Mouse (Mus musculus) heart, embryonic 16.5 days (tissue): ENCODE measurements around the gene Gp5. TPM values are rescaled to one million over a fixed set of nuclear protein-coding genes. Genes with fewer than 3 reads are reported as not detected.

Experiments used
- ATAC-seq: fragments of 200-750 bp; cut with Nextera tagmentation; replicated peaks from 2 replicates; pipeline ENCODE4 v1.8.0; 2017; ENCODE audit warnings: moderate number of reproducible peaks; ENCODE audit not compliant: insufficient read depth, low FRiP score; ENCODE audit errors: extremely low read depth
- H3K27ac ChIP-seq: fragments of 300-500 bp; sonication (generic); 2 replicates; pipeline ENCODE4 v1.5.1; 2014; ENCODE audit warnings: mild to moderate bottlenecking, low read length, control low read depth, moderate library complexity
- H3K27me3 ChIP-seq: fragments of 300-500 bp; sonication (generic); 2 replicates; pipeline ENCODE4 v1.6.1; 2014; ENCODE audit warnings: low read length, mixed read lengths; ENCODE audit not compliant: control insufficient read depth, insufficient read depth
- H3K36me3 ChIP-seq: fragments of 300-500 bp; sonication (generic); 2 replicates; pipeline ENCODE4 v1.6.1; 2014; ENCODE audit not compliant: control insufficient read depth, insufficient read depth
- H3K4me1 ChIP-seq: fragments of 300-500 bp; sonication (generic); 2 replicates; pipeline ENCODE4 v1.6.1; 2014; ENCODE audit warnings: low read length, mixed read lengths; ENCODE audit not compliant: control insufficient read depth, insufficient read depth
- H3K4me2 ChIP-seq: fragments of 300-500 bp; sonication (generic); 2 replicates; pipeline ENCODE4 v1.6.1; 2014; ENCODE audit warnings: low read depth, mild to moderate bottlenecking, control low read depth, low read length
- H3K4me3 ChIP-seq: fragments of 300-500 bp; sonication (generic); 2 replicates; pipeline ENCODE4 v1.5.1; 2014; ENCODE audit warnings: mild to moderate bottlenecking, control low read depth, low read length
- H3K9ac ChIP-seq: fragments of 300-500 bp; sonication (generic); 2 replicates; pipeline ENCODE4 v1.6.1; 2014; ENCODE audit warnings: low read length, control low read depth
- H3K9me3 ChIP-seq: fragments of 300-500 bp; sonication (generic); replicated peaks from 2 replicates; pipeline ENCODE4 v1.6.1; 2016; ENCODE audit warnings: low read length; ENCODE audit not compliant: control insufficient read depth
- WGBS: fragments of 180-500 bp; shearing (Covaris S2); extraction: QIAGEN DNeasy Blood & Tissue Kit; methylation state at CpG from one replicate; pipeline ENCODE4 v1.1.7; 2014; 5-methylcytosine and 5-hydroxymethylcytosine counted together
- polyA plus RNA-seq: library from polyadenylated mRNA; unstranded; fragments of >200 nt; fragmentation: Nextera tagmentation; extraction: Ambion mirVana; gene quantifications from 2 replicates; pipeline ENCODE4 v1.2.1, GENCODE M21; 2015

Gene Gp5
- polyA plus RNA-seq, 1 experiment from 2014 or later, result 0.97 TPM

- WGBS, result 84% methylated on average over 7 of the region's 7 CpGs
- no peak overlapping the region for H3K4me3 ChIP-seq
- H3K27ac ChIP-seq, result no peak overlapping the region
- no peak overlapping the region for H3K9ac ChIP-seq
- no peak for ATAC-seq
- no peaks in the 10 kb centered on the region for H3K9me3 ChIP-seq
- H3K36me3 ChIP-seq, result no peaks in the 10 kb centered on the region
- H3K27me3 ChIP-seq, result no peaks in the 10 kb centered on the region; the same call in 1 of the 2 replicates
- H3K4me1 ChIP-seq, result no peaks in the 10 kb centered on the region; the same call in 1 of the 2 replicates
- H3K4me2 ChIP-seq, result no peak overlapping the region
Observed at GRCm38 (mm10) chr16:30258441-30258840, 52.1 kb downstream of the Gp5 start.

GRCm38 (mm10) chr16:30257718-30258117, 52.9 kb downstream of the Gp5 start:
- Histone ChIP-seq H3K4me1 (no peaks in the 10 kb centered on the region; the same call in 1 of the 2 replicates), H3K4me3 (no peak overlapping the region), H3K9ac (no peak overlapping the region), H3K36me3 (no peaks in the 10 kb centered on the region), H3K9me3 (no peaks in the 10 kb centered on the region), H3K27me3 (no peaks in the 10 kb centered on the region; the same call in 1 of the 2 replicates), H3K27ac (no peak overlapping the region), H3K4me2 (no peak overlapping the region)
- WGBS, result 59% methylated on average over 9 of the region's 9 CpGs
- no peak for ATAC-seq

Other genes starting within 250 kb of the Gp5 start
- gene Hes1, start 246.4 kb downstream of the Gp5 start, polyA plus RNA-seq, result 19.1 and 23.8 TPM in 2 replicates
- not detected in 2 replicates for gene Cpn2, start 43.3 kb downstream of the Gp5 start, polyA plus RNA-seq
- gene Lrrc15, start 27.5 kb downstream of the Gp5 start, polyA plus RNA-seq, result 0.21 and 0.26 TPM in 2 replicates
- 7.2 and 7.8 TPM in 2 replicates for gene Atp13a3, start 95.2 kb upstream of the Gp5 start, polyA plus RNA-seq
- 19.3 and 21.5 TPM in 2 replicates for gene Tmem44, start 240.1 kb upstream of the Gp5 start, polyA plus RNA-seq